Mouse (Mus musculus): Measurements from ENCODE around the gene Bend5. TPM values are rescaled to one million over a fixed set of nuclear protein-coding genes. Genes with fewer than 3 reads are reported as not detected.
A peak's percentile ranks its signal among the peaks of the same experiment; 100 is the strongest.

Gene Bend5
- polyA plus RNA-seq, 1 experiment from 2014 or later = 65.8 TPM

GRCm38 (mm10) chr4:111469847-111470246, 55.0 kb downstream of the Bend5 start:
- WGBS = 85% methylated on average over 2 of the region's 2 CpGs
- Histone ChIP-seq H3K4me1 (0 out of 2 replicates have a peak, but pooled peaks cover 6% of the 10 kb centered on the region), H3K9ac (no peak overlapping the region), H3K4me2 (replicated peaks) (no peak overlapping the region), H3K27ac (no peak overlapping the region), H3K9me3 (no peaks in the 10 kb centered on the region), H3K36me3 (no peaks in the 10 kb centered on the region), H3K27me3 (replicated peaks) (no peaks in the 10 kb centered on the region), H3K4me3 (no peak overlapping the region)
- no peak for ATAC-seq (ENCODE audit: low FRiP score, low read depth)

- no peaks in the 10 kb centered on the region for H3K36me3 ChIP-seq
- no peak overlapping the region for H3K4me3 ChIP-seq
- H3K4me2 ChIP-seq (replicated peaks) = no peak overlapping the region
- H3K4me1 ChIP-seq = 0 out of 2 replicates have a peak, but pooled peaks cover 6% of the 10 kb centered on the region
- no peaks in the 10 kb centered on the region for H3K9me3 ChIP-seq
- ATAC-seq (ENCODE audit: low FRiP score, low read depth) = no peak
- H3K27me3 ChIP-seq (replicated peaks) = no peaks in the 10 kb centered on the region
- H3K9ac ChIP-seq = no peak overlapping the region
- WGBS = 52% methylated on average over 3 of the region's 3 CpGs
- H3K27ac ChIP-seq = no peak overlapping the region
Observed at GRCm38 (mm10) chr4:111471726-111472125, 56.9 kb downstream of the Bend5 start.

GRCm38 (mm10) chr4:111472511-111472910, 57.7 kb downstream of the Bend5 start:
- no peak overlapping the region for H3K27ac ChIP-seq
- H3K9me3 ChIP-seq = no peaks in the 10 kb centered on the region
- no peak overlapping the region for H3K9ac ChIP-seq
- H3K4me1 ChIP-seq = 0 out of 2 replicates have a peak, but pooled peaks cover 6% of the 10 kb centered on the region
- no peak overlapping the region for H3K4me3 ChIP-seq
- no peak for ATAC-seq (ENCODE audit: low FRiP score, low read depth)
- 65% methylated on average over 3 of the region's 3 CpGs for WGBS
- H3K36me3 ChIP-seq = no peaks in the 10 kb centered on the region
- H3K27me3 ChIP-seq (replicated peaks) = no peaks in the 10 kb centered on the region
- H3K4me2 ChIP-seq (replicated peaks) = no peak overlapping the region

- H3K27ac ChIP-seq = no peak overlapping the region
- 0 out of 2 replicates have a peak, but pooled peaks cover 6% of the 10 kb centered on the region for H3K4me1 ChIP-seq
- H3K27me3 ChIP-seq (replicated peaks) = no peaks in the 10 kb centered on the region
- H3K9me3 ChIP-seq = no peaks in the 10 kb centered on the region
- WGBS = 74% methylated on average over 1 of the region's 1 CpGs
- H3K36me3 ChIP-seq = no peaks in the 10 kb centered on the region
- H3K4me2 ChIP-seq (replicated peaks) = no peak overlapping the region
- no peak overlapping the region for H3K9ac ChIP-seq
- ATAC-seq (ENCODE audit: low FRiP score, low read depth) = no peak
- no peak overlapping the region for H3K4me3 ChIP-seq
Observed at GRCm38 (mm10) chr4:111473014-111473413, 58.2 kb downstream of the Bend5 start.

GRCm38 (mm10) chr4:111475374-111475971, 60.7 kb downstream of the Bend5 start:
- Histone ChIP-seq H3K27ac (no peak overlapping the region), H3K4me1 (0 out of 2 replicates have a peak, but pooled peaks cover 6% of the 10 kb centered on the region), H3K4me2 (replicated peaks) (no peak overlapping the region), H3K36me3 (no peaks in the 10 kb centered on the region), H3K9ac (no peak overlapping the region), H3K27me3 (replicated peaks) (no peaks in the 10 kb centered on the region), H3K4me3 (no peak overlapping the region), H3K9me3 (no peaks in the 10 kb centered on the region)
- peak; percentile 58 for ATAC-seq (ENCODE audit: low FRiP score, low read depth)
- 61% methylated on average over 10 of the region's 10 CpGs for WGBS

GRCm38 (mm10) chr4:111477507-111477906, 62.7 kb downstream of the Bend5 start:
- no peaks in the 10 kb centered on the region for H3K36me3 ChIP-seq
- no peaks in the 10 kb centered on the region for H3K27me3 ChIP-seq (replicated peaks)
- no peak overlapping the region for H3K4me3 ChIP-seq
- no peak overlapping the region for H3K9ac ChIP-seq
- no peak overlapping the region for H3K4me2 ChIP-seq (replicated peaks)
- no peak overlapping the region for H3K27ac ChIP-seq
- no peaks in the 10 kb centered on the region for H3K4me1 ChIP-seq
- no peak for ATAC-seq (ENCODE audit: low FRiP score, low read depth)
- 51% methylated on average over 4 of the region's 4 CpGs for WGBS
- H3K9me3 ChIP-seq = no peaks in the 10 kb centered on the region

GRCm38 (mm10) chr4:111483499-111483898, 68.7 kb downstream of the Bend5 start:
- no peak for ATAC-seq (ENCODE audit: low FRiP score, low read depth)
- 86% methylated on average over 5 of the region's 5 CpGs for WGBS
- H3K36me3 ChIP-seq = no peaks in the 10 kb centered on the region
- H3K4me2 ChIP-seq (replicated peaks) = no peak overlapping the region
- H3K4me3 ChIP-seq = no peak overlapping the region
- H3K27ac ChIP-seq = no peak overlapping the region
- H3K27me3 ChIP-seq (replicated peaks) = no peaks in the 10 kb centered on the region
- H3K9ac ChIP-seq = no peak overlapping the region
- H3K9me3 ChIP-seq = no peaks in the 10 kb centered on the region
- peaks cover 5% of the 10 kb centered on the region; the same call in 1 of the 2 replicates for H3K4me1 ChIP-seq

GRCm38 (mm10) chr4:111485189-111485588, 70.4 kb downstream of the Bend5 start:
- Histone ChIP-seq H3K4me2 (replicated peaks) (no peak overlapping the region), H3K36me3 (no peaks in the 10 kb centered on the region), H3K4me3 (no peak overlapping the region), H3K9ac (no peak overlapping the region), H3K27ac (no peak overlapping the region), H3K4me1 (peaks cover 5% of the 10 kb centered on the region; the same call in 1 of the 2 replicates), H3K27me3 (replicated peaks) (no peaks in the 10 kb centered on the region), H3K9me3 (no peaks in the 10 kb centered on the region)
- ATAC-seq (ENCODE audit: low FRiP score, low read depth) = no peak
- WGBS = 66% methylated on average over 5 of the region's 5 CpGs

GRCm38 (mm10) chr4:111486187-111486586, 71.4 kb downstream of the Bend5 start:
- WGBS = 78% methylated on average over 5 of the region's 5 CpGs
- no peaks in the 10 kb centered on the region for H3K27me3 ChIP-seq (replicated peaks)
- no peak for ATAC-seq (ENCODE audit: low FRiP score, low read depth)
- H3K36me3 ChIP-seq = no peaks in the 10 kb centered on the region
- H3K27ac ChIP-seq = no peak overlapping the region
- no peak overlapping the region for H3K4me2 ChIP-seq (replicated peaks)
- no peak overlapping the region for H3K4me3 ChIP-seq
- H3K9me3 ChIP-seq = no peaks in the 10 kb centered on the region
- no peak overlapping the region for H3K9ac ChIP-seq
- H3K4me1 ChIP-seq = peaks cover 5% of the 10 kb centered on the region; the same call in 1 of the 2 replicates

- WGBS = 80% methylated on average over 4 of the region's 4 CpGs
- ATAC-seq (ENCODE audit: low FRiP score, low read depth) = no peak
- Histone ChIP-seq H3K4me3 (no peak overlapping the region), H3K4me2 (replicated peaks) (no peak overlapping the region), H3K27me3 (replicated peaks) (no peaks in the 10 kb centered on the region), H3K27ac (no peak overlapping the region), H3K9ac (no peak overlapping the region), H3K4me1 (peaks cover 5% of the 10 kb centered on the region; the same call in 1 of the 2 replicates), H3K9me3 (no peaks in the 10 kb centered on the region), H3K36me3 (no peaks in the 10 kb centered on the region)
Observed at GRCm38 (mm10) chr4:111487233-111487843, 72.5 kb downstream of the Bend5 start.

GRCm38 (mm10) chr4:111493750-111494404, 79.1 kb downstream of the Bend5 start:
- Histone ChIP-seq H3K9ac (no peak overlapping the region), H3K9me3 (no peaks in the 10 kb centered on the region), H3K27ac (no peak overlapping the region), H3K27me3 (replicated peaks) (no peaks in the 10 kb centered on the region), H3K4me2 (replicated peaks) (no peak overlapping the region), H3K4me1 (no peaks in the 10 kb centered on the region), H3K4me3 (no peak overlapping the region), H3K36me3 (no peaks in the 10 kb centered on the region)
- WGBS = 57% methylated on average over 5 of the region's 5 CpGs
- no peak for ATAC-seq (ENCODE audit: low FRiP score, low read depth)

- no peak overlapping the region for H3K9ac ChIP-seq
- ATAC-seq (ENCODE audit: low FRiP score, low read depth) = peak; percentile 61
- no peak overlapping the region for H3K27ac ChIP-seq
- no peaks in the 10 kb centered on the region for H3K36me3 ChIP-seq
- no peaks in the 10 kb centered on the region for H3K9me3 ChIP-seq
- 14% methylated on average over 2 of the region's 2 CpGs for WGBS
- no peaks in the 10 kb centered on the region for H3K27me3 ChIP-seq (replicated peaks)
- no peak overlapping the region for H3K4me2 ChIP-seq (replicated peaks)
- H3K4me1 ChIP-seq = no peaks in the 10 kb centered on the region
- H3K4me3 ChIP-seq = no peak overlapping the region
Observed at GRCm38 (mm10) chr4:111495949-111496348, 81.1 kb downstream of the Bend5 start.

Measured in neural tube, embryonic 12.5 days (tissue).